Mouse (Mus musculus) spleen, postnatal 4 days (tissue): ENCODE measurements at regions not wholly inside any gene's neighbourhood (a gene's known extent, or its start where the extent isn't known, plus 50 kb on each side); places are given as distances from the start of the nearest gene placed in this dataset.

Experiments used
- DNase-seq, 2 experiments: peaks; one replicate each; pipeline ENCODE4 v3.0.0; 2022; ENCODE audit warnings: low spot score in 2 of 2

DNA sequence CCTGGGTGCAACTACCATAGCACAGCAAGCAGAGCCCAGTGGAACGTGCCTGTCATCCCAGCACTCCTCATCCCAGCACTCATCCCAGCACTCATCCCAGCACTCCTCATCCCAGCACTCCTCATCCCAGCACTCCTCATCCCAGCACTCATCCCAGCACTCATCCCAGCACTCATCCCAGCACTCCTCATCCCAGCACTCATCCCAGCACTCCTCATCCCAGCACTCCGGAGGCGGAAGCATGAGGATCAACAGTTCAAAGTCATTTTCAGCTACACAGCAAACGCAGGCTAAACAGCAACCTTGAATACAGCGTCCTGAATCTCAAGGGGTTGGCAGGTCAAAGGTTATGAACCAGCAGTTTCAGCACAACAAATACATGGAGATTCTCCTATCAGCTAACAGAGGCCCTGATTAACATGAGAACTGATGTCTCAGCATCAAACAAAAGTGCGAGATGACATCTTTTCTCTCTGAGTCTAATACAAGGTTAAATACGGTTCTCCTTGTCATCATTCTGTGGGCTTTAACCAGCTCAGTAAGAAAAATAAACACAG is 211.8 kb downstream of the Pdcd6ip start:
- DNase-seq: no peak

DNA sequence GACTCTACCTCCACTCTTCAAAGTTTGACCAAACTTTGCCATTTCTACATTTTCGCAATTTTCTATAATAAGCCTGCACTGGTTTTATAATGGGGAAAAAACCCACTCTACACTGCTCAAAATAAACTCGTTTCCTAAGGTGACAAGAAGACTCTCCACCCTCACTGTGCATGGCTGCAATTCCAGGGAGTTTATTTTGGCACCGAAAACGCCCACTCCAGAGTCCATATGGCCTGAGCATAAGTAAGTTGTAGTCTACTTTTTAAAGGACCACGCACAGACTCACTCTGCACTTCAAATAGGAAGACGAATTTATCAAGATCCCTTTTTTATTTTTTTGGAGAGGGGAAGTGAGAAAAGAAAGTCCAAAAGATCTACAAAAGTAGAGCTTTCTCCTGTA is 219.4 kb downstream of the Pdcd6ip start:
- peak in 1 of 2 experiments; percentile 13 for DNase-seq

DNA sequence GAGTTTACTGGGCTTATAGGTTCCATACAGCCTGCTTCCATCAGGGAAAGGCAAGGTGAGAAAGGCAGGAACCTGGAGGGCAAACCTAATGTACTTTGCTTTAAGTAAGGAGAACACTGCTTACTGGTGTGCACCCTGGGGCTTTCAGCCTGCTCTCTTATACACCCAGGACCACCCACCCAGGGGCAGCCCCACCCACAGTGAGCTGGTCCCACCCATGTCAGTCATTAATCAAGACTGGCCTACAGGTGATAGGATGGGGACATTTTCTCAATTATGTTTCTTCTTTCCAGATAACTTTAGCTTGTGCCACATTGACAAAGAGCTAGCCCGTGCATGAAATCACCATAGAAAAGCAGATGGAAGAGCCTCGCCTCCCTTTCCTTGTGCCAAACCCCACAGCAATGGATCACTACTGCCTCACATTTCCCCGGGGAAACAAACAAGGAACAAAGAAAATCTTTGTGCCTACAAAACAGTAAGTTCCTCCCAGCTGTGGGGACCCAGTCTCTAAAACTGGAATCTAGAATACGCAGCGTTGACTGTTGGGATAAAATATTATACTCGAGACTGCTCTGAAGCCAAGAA is 221.5 kb downstream of the Pdcd6ip start:
- DNase-seq: peak in 1 of 2 experiments; percentile 34

DNA sequence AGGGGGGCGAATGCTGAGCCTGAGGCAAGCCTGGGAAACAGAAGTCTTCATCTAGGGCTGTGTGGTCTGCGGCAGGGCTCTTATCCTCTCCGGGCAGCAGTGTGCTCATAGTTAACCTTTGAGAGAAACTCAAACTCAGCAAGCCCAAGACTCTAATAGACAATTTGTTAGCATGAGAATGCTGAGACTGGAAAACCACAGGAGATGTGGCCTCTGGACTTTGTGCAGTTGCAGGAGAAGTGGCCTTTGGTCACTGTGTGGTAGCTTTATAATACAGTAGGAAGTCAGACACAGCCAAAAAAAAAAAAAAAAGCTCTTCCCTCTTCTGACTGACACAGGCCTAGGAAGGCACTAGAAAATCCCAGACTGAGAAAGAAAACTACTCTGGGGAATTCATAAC is 228.2 kb downstream of the Pdcd6ip start:
- DNase-seq: peak in 1 of 2 experiments; percentile 35

DNA sequence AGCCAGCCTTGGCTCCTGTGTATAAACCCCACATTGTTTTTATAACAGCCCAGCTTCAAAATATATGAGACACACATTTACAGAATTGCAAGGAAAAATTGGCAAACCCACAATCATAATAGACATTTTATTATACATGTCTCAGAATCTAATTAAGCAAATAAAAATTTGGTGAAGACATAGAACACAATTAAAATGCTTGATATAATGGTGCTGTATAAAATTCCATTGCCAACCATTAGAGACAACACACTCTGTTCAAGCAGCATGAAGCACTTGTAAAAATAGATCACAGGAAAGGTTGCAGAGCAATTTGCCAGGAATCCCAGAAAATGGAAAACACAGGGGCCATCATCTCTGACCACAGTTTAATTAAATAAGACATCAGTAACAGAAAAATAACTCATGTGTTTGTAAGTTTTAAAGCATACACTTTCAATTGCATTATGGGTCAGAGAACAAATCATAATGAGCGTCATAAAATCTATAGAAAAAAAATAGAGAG is 229.2 kb downstream of the Pdcd6ip start:
- no peak for DNase-seq

DNA sequence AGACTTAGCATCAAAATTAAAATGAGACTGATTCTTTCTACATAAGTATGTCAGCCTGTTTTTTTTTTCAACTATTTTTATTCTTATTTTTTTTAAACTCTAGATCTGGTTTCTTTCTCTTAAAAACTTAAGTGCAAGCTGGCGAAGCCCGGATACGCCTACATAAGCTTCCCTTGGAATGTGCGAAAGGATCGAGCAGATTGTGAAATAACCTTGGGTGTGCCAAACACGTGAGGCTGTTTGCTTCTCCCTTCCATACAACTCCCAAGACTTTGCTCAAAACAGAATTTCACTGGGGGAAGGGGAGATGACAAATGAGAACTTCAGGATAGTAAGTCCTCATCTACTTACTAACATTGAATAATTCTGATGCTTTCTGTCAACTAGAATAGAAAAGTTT is 236.3 kb downstream of the Pdcd6ip start:
- no peak for DNase-seq

DNA sequence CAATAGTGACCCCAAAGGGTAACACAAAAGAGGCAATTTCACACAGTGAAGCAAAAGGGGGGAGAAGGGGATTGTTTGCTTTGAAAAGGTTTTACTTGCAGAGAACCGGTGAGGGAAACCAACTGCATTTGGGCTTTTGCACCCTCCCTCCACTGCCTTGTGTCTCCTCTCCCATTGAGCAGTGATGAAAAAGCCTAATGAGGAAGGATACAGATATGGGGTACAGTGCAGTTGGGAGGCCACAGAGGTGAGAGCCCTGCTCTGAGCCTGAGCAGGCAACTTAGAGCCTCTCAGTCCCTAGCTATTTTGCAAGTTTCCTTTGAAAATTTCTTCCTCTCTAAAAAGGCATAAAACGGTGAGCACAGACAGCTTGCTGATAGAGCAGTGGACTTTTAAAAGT is 245.2 kb downstream of the Pdcd6ip start:
- DNase-seq: no peak

DNA sequence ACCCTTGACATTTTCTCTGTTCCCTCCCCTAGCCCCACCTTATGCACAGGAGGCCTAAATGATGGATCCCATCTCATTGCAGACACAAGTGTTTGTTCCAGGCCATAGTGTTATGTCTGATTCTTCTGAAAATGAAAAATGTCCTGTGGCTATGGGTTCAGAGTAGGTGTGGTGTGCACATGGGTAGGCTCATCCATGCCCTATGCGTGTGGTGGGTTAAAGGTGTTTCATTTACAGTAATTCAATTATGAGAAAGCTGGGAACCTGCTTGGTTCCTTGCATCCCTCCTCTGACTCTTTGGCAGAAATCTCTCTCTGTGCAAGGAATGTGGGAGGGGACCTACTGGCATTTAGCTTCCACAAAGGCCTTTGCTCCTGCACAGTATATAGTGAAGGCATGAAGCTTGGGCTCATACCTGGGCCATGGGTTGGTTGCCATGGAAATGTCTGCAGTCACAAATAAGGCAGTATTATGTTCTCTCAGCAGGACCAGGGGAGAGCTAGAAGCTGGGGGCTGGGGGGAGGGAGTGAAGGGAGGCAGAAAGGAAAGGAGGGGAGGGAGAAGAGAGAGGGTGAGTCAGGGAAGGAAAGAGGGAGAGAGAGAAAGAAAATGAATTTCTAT is 245.7 kb downstream of the Pdcd6ip start:
- DNase-seq: no peak

DNA sequence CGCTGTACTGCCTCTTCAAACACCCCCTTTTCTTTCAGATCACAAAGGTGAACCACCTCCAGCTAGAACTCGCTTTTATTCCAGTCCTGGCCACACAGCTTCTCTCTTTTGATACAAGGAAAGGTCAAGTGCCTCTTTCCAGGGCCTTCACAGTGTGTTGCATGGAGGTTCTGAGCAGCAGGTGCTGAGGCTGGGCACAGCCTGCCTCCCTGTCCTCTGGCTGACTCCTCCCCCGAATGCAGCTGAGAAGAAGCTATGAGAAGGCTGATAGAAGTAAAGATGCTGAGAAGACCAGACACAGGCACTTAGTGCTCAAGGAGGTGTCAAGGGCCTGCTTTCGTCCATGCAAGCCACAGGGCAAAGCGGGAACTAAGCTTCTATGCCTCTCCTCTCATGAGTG is 248.2 kb downstream of the Pdcd6ip start:
- no peak for DNase-seq

DNA sequence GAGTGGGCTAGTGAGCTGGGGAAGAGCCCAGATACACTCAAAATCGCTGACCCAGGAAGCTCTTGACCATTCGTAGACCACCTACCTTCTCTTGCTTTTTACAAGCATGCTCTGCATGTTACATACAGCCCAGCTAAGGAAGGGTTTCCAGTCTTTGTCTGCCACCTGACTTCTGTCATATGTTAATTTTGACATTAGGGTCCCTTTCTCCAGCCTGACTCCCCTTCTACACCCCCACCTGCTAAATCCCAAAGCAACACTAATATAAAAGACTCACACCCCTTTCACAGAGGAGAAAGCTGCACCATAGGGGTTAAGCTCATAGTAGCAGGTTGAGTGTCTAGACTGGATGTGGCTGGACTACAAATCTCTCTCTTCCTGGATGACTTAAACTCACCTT is 248.8 kb downstream of the Pdcd6ip start:
- no peak for DNase-seq

DNA sequence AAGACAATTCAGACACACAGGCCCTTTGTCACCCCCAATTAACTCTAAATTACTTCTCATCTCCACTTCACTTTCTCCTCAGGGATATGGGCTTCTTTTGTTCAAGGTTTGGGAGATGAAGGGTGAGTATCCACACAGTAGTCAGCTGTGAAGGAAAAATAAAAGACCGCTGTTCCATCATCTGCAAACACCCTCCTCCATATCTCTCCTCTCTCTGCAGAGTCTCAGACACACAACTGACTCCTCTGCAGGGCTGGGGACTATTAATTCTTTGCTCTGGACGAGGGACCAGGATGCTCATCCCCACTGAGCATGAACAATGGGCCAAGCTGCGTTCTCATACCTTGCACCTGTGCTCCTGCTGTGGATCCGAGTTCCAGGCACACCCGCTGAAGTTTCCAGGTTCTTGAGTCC is 249.3 kb downstream of the Pdcd6ip start:
- no peak for DNase-seq

DNA sequence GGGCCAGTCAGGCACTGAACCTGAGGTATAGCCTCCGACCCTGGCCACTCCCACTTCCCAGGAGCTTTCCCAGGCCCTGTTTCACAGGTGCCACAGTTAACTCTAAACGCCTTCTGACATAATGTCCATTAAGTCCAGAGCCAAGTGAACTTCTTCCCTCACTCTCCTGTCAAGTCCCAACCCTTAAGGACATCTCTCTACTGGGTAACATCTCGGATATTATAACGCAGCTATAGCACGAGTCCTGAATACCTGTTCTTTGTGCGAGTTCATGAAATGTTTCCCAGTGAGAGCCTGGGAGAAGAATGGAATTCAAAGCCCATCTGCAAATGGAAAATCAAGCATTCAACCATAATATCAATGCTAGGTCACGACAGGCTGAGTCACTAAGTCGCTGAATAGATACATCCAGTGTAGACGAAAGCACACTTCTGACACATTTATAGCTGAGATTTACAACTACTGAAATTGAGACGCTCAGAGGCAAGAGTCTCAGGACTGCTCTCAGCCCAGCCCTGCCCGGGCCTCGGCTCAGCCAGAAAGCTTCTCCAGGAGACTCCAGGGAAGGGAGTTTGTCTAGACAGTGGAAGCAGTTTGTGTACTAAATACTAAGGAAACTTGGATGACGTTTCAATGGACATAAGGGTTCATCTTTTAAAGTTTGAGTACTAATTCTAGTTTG is 250.7 kb downstream of the Pdcd6ip start:
- no peak for DNase-seq

DNA sequence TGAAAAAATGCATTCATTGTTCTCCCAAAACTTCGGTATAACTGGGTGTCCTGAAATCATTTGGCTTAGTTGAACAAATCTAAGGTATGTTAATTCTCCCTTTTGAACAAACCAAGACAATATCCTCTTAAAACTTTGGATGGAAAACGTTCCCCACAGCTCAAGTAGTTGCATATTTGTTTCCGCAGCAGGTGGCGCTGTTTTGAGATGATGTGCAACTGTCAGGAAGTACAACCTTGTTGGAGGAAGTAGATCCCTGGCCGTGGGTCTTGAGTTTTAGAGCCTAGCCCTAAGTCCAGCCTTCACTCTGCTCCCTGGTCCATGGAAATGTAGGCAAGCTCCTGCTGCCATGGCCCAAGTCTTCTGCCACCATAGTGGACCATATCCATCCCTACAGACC is 252.5 kb downstream of the Pdcd6ip start:
- no peak for DNase-seq

DNA sequence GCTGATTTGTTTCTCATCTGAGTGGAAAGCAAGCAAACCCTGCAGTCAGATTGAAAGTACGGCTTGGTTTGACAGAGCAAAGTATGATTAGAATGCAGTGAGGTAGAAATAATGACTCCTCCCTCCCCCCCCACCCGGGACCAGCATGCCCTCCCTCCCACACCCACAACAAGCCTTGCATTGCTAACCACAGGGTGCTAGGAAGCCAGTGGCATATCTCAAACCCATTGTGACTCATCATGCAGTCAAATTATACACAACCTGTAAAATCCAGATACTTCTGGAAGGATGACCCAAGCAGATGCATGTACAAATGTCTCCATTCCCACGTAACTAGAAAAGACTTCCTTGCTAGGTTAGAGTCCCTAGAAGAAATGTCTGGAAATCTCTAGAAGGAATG is 254.8 kb downstream of the Pdcd6ip start:
- DNase-seq: no peak

DNA sequence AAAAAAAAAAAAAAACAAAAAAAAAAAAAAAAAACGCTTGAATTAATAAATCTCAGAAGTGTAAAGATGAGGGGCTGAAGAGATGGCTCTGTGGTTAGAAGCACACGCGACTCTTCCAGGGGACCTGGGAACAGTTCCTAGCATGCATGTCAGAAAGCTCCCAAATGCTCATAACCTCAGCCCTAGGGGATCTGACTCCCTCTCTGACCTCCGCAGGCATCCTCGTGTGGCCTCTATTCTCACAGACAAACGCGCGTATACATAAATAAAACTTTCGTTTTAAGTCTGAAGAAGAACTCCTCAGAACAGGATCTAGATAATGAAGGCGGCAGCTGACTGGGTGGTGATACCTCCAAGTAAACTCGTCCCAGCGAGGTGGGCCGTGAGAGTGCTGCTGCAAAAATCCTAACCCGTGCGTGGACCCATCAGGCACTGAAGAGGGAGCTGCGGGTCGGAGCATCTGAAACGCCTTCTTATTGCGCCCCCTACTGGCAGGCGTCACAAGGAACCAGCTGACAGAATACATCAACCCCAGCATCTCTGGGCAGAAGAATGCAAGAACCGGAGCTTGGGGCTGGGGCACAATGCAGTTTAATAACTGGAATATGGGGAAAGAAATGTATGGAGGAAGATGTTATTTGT is 266.2 kb downstream of the Pdcd6ip start:
- DNase-seq: peak; percentile 19 to 71

DNA sequence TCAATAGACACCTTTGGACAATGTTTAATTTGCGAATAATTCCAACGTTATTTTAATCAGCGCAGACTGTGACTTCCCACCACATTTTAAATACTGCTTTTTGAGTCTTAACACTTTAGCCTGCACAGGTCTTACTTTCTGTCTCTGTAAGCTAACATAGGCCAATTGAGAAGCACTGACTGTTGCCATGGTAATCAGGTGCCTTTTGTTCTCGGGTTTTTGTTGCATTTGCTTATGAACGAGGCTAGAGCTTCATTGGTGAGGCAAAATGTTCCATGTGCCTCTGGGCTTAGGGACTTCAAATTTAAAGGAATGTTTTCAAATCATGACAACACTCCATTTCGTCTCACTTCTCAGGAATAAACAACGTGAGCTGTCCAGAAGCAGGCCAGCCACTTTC is 269.7 kb downstream of the Pdcd6ip start:
- DNase-seq: no peak

DNA sequence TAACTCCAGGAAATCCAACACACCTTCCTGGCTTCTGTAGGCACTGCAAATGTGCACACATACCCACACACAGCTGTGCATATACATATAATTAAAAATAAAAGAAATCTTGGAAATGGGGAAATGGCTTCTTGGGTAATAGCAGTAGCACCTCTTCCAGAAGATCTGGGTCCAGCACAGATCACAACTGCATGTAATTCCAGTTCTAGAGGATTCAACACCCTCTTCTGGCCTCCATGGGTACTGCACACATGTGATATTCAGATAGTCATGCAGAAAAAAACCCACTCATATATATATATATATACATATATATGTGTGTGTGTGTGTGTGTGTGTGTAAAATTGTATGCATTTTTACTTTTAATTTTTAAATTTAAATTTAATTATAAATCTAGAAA is 272.1 kb downstream of the Pdcd6ip start:
- no peak for DNase-seq

DNA sequence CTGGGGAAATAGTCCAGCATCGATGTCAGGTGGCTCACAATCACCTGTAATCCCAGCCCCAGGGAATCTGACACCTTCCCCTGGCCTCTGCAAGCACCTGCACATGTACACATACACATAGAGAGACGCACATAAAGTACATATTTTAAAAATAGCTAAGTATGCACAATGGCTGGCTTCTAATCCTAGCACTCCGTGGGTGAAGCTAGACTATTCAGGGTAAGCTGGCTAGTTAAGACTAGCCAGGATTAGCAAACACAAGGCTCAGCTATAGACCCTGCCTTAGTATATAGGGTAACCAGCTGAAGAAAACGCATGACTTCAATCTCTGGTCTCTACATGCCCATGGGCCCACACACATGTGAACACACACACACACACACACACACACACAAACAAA is 274.6 kb downstream of the Pdcd6ip start:
- no peak for DNase-seq

DNA sequence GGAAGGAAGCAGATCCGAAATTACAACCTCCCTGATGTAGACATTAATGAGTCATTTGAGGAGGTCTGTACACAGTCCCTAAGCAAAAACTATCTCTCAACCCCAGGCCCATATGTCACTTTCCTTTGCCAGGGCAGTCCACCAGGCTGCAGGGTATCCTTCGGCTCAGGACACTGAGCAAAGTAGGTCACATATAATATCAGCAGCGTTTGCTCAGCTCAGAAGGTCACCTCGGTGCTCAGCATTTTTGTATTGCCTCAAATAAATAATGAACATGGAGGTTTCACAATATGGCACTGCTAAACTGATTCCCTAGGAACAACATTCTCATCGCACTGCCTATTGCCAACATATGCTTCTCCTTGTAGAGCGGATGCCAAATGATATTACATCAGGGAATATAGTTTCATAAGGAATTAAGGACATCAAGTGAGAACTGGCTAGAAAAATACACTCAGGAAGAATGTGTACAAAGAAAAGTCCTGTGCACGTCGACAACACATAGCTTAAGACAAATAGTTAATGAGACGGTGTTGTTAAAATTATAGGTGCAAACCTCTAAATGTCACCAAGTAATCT is 275.4 kb downstream of the Pdcd6ip start:
- no peak for DNase-seq

DNA sequence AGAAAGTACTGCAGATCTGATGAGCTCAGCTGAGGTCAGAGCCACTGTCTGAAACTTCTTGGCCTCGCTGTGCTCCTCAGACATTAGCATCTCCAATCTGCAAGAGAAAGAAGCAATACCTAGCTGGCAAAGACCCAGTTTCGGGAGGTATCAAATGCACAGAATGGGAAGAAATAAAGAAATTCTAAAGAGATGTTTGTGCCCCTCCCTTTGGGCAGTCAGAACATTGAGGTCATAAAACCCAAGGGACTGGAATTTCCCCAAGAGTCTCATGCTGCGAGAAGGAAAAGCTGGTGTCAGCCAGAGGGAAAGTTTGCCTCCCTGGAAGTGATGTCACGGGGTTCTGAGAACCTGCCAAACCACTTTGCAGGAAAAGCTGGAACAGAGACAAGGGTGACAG is 277.6 kb downstream of the Pdcd6ip start:
- no peak for DNase-seq

DNA sequence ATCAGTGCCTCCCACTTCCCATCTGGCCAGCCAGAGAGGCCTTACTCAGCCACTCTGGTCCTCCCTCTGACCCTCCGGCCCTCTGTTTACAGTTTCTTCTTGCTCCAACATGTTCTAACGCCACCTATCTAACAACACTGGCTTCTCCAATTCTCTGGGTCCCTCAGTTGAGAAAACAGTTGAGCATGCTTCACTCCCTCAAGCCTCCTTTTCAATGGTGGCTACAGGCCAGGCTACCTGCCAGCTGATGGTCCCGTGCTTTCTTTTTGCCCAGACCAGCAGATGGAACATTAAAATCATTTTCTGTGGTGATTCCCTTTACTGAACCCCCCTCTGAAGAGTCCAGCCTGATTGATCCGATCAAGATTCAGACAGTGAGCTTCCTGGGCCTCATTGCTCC is 280.8 kb downstream of the Pdcd6ip start:
- DNase-seq: no peak

DNA sequence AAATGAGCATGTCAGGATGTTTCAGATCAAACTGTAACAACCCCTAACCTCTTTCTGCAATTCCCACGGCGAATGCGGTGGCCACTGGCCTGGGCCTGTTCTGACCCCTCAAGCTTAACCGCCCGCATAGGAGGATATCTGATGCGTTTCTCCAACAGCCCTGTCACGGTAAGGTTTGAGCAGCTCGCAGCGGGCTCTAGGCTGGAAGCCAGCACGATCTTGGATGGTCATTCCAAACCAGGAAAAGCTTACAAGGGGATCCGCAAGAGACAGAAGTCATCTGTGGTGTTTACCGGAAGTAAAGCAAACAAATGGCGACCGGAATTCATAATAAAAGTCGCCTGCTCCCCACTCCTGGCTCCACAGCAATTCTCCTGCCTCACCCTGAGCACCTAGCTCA is 281.7 kb downstream of the Pdcd6ip start:
- DNase-seq: no peak
